Mouse (Mus musculus) gastrocnemius, postnatal 4 days (tissue): ENCODE measurements at regions not wholly inside any gene's neighbourhood (a gene's known extent, or its start where the extent isn't known, plus 50 kb on each side); places are given as distances from the start of the nearest gene placed in this dataset.
A peak's percentile ranks its signal among the peaks of the same experiment; 100 is the strongest.

ENCODE experiments used
- DNase-seq, 2 experiments: peaks; one replicate each; pipeline ENCODE4 v3.0.0; 2021 to 2022; ENCODE audit warnings: low spot score in 2 of 2, mixed read lengths in 2 of 2

DNA sequence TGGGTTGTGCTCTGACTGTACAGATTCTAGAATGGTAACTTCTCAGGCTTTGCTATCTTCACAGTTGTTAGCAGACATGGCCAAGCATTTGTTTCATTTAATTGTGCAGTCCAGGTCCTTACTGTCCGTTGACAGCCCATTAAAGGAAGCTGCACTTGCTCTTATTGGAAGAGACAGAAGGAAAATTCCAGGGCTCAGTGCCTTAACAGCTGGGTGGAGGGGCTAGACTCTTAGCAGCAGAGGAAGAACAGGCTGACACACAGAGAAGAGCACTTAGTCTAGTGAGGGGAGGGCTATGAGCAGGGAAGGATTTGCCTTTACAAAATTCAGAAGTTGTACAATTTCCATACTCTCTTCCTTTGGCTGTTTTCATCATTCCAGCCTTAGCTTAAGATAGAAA, 161.5 kb upstream of the Ghitm start:
- DNase-seq = peak in 1 of 2 experiments; percentile 12

DNA sequence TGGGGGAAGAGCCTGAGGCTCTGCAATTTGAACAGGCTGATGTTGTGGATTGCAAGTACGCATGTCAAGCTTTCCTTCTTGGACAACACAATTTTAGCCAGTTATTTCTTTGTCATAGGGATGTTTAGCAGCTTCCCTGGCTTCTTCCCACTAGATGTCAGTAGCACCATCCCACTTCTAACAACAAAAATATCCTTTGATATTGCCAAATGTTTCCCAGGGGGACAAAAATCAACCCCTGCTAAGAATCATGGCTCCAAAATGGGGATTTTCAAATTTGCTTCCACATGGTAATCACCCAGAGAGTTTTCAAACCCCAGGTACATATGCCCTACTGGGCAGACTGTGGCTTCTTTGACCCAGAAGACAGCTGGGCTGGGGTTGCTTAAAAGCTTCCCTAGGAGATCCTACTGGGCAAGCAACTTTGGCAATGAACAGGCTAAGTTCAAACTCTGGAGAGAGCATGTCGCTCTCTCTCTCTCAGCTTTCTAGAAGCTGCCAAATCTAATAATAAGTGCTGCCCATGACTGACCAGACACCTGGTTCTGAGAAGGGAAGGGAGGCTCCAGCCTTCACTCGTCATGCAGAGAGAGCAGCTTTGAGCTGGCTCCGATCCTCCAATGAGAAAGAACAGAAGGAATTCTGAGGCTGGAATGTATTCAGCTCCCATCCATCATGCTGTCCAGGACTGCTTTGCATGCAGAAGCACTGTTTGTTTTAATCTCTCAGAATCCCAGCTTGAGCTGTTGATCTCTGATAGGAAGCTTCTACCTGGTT, 157.2 kb upstream of the Ghitm start:
- peak in 1 of 2 experiments; percentile 33 for DNase-seq

DNA sequence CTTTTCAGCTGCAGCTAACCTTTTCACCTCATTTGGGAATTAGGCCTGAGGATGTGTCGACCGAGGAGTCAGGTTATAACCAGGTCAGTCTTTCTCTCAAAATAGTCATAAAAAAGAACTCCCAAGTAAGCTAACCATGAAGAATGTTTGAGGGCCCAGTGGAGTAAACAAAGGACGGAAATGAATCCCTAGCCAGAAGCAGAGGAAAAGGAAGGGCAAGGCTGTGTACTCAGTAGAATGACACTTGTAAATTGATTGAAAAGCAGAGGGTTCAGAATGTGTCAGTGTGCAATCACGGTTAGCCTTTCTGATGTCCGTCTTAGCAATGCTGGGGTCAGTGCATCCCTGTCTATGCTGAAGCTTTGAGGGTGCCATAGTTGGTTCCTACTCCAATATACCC, 149.3 kb upstream of the Ghitm start:
- no peak for DNase-seq

DNA sequence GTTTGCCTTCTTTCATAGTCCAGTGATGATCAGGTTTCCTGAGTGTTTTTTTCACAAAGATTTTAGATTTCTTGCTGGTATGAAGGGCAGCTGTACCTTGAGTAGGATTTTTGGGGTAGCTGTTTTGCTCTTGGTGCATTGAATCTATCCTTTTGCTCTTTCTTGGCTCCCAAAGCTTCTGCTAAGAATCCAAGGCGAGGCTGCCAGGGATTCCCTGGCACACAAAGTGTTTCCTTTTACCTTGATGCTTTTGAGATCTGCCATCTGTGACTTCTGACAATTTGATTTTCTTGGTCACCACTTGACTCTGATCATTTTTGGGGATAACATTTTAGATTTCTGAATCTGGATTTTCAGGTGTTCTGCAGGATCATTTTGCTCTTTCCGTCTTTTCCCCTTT, 144.3 kb upstream of the Ghitm start:
- no peak for DNase-seq

DNA sequence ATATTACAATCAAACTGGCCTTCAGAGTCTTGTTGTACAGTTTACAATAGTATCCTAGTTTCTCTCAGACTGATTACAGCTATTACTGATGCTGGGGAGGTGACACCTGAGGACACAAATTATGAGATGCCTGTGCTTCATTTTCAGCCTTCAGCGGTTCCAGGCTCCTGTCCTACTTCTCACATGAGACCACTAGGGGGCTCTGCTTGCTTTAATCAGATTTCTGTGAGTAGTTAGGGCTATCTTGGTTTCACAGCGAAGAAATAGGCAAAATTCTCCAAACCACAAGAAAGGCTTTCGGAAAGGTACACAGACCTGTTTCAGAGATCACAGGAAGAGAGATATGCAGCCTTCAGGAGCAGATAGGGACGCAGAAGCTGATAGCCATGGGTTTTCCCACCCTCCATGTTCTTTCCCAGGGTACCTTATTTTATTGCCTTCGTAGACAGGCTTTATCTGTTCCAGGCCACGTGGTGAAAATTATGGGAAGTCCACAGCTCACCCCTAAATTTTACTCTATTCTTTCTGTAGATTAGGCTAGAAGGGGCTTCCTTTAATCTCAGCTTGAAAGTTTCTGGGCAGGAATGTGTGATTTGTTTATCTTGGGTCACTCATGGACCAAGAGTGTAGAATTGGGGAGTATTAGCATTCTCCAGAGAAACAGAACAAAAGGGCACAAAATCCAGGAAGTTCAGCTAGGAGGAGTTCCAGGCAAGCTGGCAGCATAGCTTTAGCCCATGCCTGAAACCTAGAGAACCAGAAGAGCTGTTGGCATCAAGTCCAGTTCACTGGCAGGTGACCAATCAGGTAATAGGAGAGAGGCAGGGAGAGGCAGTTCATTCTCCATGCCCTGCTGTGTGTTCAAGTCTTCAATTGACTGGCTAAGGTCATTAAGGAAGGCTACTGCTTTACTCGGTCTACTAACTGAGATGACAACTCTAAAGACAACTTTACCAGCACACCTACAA, 141.9 kb upstream of the Ghitm start:
- DNase-seq = no peak

DNA sequence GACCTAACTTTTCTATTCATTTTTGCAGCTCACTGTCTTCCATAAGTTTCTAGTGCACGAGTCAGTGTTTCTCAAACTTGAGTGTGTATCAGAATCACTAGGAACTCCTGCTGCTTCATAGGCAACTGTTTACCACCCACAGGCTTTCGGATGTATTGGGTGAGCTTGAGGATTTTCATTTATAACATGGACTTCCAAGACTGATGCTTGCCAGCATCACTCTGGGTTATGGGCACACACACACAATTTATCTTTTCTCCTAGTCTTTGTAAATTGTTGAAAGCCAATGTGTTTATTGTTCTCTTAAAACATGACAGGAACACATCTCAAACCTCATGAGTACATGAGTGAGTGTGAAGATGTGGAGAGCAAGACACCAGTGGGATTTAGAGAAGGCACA, 137.0 kb upstream of the Ghitm start:
- DNase-seq = no peak

DNA sequence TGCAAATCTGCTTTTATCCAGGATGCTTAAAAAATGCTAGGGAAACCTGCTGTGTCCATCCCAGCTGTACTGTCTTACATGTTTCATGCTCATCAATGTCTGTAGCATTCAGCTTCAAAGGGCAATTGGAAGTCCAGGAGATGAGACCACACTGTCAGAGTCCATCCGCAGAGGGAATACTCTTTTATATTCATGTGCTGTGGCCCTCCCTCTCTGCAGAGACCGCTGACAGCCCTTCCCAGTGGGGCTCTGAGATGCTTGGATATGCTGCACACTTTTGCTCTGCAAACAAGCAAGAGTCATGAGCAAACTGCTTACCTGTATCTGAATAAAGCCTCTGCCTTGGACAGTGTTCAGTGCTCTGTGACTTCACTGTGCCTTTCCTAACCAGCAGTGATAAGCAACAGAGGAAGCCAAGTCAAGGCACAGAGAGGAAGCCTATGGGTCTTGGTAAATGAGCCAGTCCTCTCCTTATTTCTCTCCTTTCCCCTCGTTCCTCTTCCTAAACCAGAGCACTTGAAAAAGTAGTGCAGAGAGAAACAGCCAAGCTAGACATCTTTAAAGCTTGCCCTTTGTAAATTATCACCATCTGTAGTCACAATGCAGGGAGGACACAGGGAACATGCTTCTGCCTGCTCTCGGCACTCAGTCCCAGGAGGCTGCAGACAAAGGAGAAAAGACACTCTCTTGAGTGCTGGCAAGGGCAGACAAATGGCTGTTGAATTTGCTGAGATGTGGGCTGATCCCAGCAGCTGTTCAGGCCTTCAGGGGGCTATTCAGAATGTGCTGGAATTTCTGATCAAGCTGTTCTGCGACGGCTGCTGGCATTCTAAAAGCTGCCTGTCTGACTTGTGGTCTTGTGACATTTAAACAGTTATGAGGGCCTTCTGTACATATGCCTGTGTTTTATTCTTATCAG, 136.2 kb upstream of the Ghitm start:
- peak in 1 of 2 experiments; percentile 13 for DNase-seq

DNA sequence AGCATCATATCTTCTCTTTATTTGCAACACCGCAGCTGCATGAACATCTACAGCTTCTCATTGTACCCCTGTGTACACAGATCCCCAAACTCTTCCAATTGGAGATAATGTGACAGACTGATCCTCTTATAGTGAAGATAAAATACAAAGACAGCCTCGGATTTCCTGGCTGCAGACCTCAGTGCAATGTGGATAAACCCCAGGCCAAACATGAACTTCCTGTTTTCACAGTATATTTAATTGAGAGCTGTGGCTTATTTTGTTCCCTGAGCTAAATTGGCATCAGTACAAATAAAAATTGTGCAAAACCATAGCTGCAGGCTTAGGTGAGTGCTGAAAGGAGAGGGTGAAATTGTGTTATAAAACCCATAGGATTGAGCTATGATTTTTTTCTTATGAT, 134.8 kb upstream of the Ghitm start:
- DNase-seq = no peak

DNA sequence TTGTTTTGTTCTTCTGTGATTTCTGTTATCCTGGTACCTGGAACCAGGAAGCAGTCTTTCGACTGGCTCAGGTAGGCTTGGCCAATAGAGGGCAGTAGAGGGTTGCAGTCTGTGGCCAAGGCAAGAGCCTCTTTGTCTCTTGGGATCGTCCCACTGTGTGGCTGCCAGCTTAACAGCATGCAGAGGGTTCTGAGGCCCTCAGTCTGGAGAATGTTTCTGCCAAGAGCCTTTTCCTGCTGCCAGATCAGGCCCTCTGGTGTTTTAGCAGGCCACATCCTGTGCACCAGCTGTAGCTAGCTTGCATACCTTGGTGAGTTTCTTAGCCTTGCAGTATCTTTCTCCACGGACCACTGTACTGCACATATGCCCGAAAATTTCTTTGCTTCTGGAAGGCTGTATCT, 103.6 kb upstream of the Ghitm start:
- peak; percentile 30 to 54 for DNase-seq

DNA sequence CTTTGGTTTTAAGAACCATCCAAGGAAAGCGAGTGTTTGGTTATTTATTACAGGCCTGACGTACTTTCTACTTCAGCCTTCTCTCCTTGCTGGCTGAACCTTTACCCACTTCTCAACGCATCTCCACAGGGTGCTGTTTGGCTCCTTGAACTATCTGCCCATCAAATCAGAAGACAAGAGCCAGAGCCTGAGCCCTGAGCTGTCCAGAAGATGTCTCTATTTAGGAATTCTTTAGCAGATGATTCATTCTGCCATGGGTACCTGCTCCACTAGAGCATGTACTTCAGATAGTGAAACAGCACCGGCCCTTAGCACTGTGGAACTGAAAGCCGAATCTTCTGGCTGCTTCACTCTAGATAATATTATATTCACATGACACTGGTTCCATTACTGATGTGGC, 102.1 kb upstream of the Ghitm start:
- DNase-seq = no peak

DNA sequence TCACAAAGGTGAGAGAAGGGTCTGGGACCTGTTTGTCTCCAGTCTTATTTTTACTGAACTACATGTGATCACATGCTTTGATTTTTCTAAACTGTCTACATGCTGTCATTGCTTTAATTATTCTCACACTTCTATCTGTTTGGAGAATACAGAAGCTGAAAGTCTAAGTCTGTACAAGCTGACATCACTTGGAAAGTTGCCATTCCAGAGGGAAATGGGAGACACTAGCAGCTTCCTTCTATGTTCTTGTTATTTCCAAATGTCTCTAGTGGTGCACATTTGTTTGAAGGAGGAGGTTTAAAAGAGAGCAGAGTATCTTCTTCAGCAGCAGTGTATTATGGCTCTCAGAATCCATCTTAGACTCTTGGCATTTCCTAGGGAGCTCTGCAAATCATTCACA, 73.2 kb upstream of the Ghitm start:
- no peak for DNase-seq

DNA sequence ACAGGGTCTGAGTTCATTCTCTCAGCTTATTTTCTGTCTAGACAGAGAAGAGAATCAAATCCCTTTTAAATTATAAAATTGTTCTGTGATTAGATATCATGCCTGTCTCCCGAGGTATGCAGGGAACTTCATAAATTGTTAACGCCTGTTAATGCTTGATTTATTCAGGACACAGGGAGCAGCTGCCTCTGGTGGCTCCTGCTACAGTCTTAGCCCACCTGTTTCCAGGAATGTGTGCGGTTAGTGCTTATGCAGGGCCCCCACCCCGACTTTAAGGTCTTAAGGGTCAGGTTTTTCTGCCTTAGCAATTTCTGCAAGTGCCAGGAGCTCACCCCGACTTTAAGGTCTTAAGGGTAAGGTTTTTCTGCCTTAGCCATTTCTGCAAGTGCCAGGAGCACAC, 54.7 kb upstream of the Ghitm start:
- no peak for DNase-seq
